Mouse (Mus musculus): ENCODE measurements at regions not wholly inside any gene's neighbourhood (a gene's known extent, or its start where the extent isn't known, plus 50 kb on each side); places are given as distances from the start of the nearest gene placed in this dataset.

- WGBS = 54% methylated on average over 19 of the region's 19 CpGs
These were observed 343.6 kb upstream of the Fam19a5 start for GRCm38 (mm10) chr15:87200282-87201048.

GRCm38 (mm10) chr15:87201055-87201454 is 343.0 kb upstream of the Fam19a5 start:
- no peak overlapping the region for H3K4me3 ChIP-seq
- H3K9me3 ChIP-seq = no peaks in the 10 kb centered on the region
- H3K4me1 ChIP-seq = peaks cover 6% of the 10 kb centered on the region; the same call in 1 of the 2 replicates
- ATAC-seq (replicated peaks) = no peak
- no peaks in the 10 kb centered on the region for H3K36me3 ChIP-seq (replicated peaks)
- H3K27me3 ChIP-seq (replicated peaks) = no peaks in the 10 kb centered on the region
- H3K27ac ChIP-seq = no peak overlapping the region
- WGBS = 41% methylated on average over 7 of the region's 7 CpGs
- no peak overlapping the region for H3K4me2 ChIP-seq
- H3K9ac ChIP-seq = no peak overlapping the region

More at GRCm38 (mm10) chr15:87200282-87201048, 343.6 kb upstream of the Fam19a5 start:
- no peaks in the 10 kb centered on the region for H3K27me3 ChIP-seq (replicated peaks)
- H3K9ac ChIP-seq = no peak overlapping the region
- no peak; the same call in 1 of the 2 replicates for ATAC-seq (replicated peaks)
- H3K4me2 ChIP-seq = no peak overlapping the region
- peaks cover 6% of the 10 kb centered on the region; the same call in 1 of the 2 replicates for H3K4me1 ChIP-seq
- H3K4me3 ChIP-seq = no peak overlapping the region
- H3K36me3 ChIP-seq (replicated peaks) = no peaks in the 10 kb centered on the region
- no peaks in the 10 kb centered on the region for H3K9me3 ChIP-seq
- no peak overlapping the region for H3K27ac ChIP-seq

- H3K9ac ChIP-seq = no peak overlapping the region
- no peaks in the 10 kb centered on the region for H3K9me3 ChIP-seq
- H3K27ac ChIP-seq = no peak overlapping the region
- H3K36me3 ChIP-seq (replicated peaks) = no peaks in the 10 kb centered on the region
- H3K27me3 ChIP-seq (replicated peaks) = no peaks in the 10 kb centered on the region
- ATAC-seq (replicated peaks) = no peak
- no peak overlapping the region for H3K4me3 ChIP-seq
- H3K4me2 ChIP-seq = no peak overlapping the region
- no peaks in the 10 kb centered on the region for H3K4me1 ChIP-seq
- 48% methylated on average over 3 of the region's 3 CpGs for WGBS
These were observed 314.1 kb upstream of the Fam19a5 start for GRCm38 (mm10) chr15:87229951-87230350.

GRCm38 (mm10) chr15:87236096-87236495 is 308.0 kb upstream of the Fam19a5 start:
- no peaks in the 10 kb centered on the region for H3K9me3 ChIP-seq
- no peak for ATAC-seq (replicated peaks)
- H3K4me1 ChIP-seq = no peaks in the 10 kb centered on the region
- no peak overlapping the region for H3K9ac ChIP-seq
- no peak overlapping the region for H3K27ac ChIP-seq
- H3K27me3 ChIP-seq (replicated peaks) = no peaks in the 10 kb centered on the region
- no peak overlapping the region for H3K4me2 ChIP-seq
- no peaks in the 10 kb centered on the region for H3K36me3 ChIP-seq (replicated peaks)
- WGBS = 30% methylated on average over 3 of the region's 3 CpGs
- no peak overlapping the region for H3K4me3 ChIP-seq

GRCm38 (mm10) chr15:87239057-87239456 is 305.0 kb upstream of the Fam19a5 start:
- H3K4me1 ChIP-seq = no peaks in the 10 kb centered on the region
- no peak overlapping the region for H3K4me2 ChIP-seq
- WGBS = 95% methylated on average over 11 of the region's 11 CpGs
- no peak for ATAC-seq (replicated peaks)
- H3K9ac ChIP-seq = no peak overlapping the region
- no peaks in the 10 kb centered on the region for H3K9me3 ChIP-seq
- H3K27me3 ChIP-seq (replicated peaks) = no peaks in the 10 kb centered on the region
- no peaks in the 10 kb centered on the region for H3K36me3 ChIP-seq (replicated peaks)
- no peak overlapping the region for H3K27ac ChIP-seq
- H3K4me3 ChIP-seq = no peak overlapping the region

- Histone ChIP-seq H3K4me3 (no peak overlapping the region), H3K4me2 (no peak overlapping the region), H3K36me3 (replicated peaks) (no peaks in the 10 kb centered on the region), H3K27ac (no peak overlapping the region), H3K9me3 (no peaks in the 10 kb centered on the region), H3K4me1 (no peaks in the 10 kb centered on the region; the same call in 1 of the 2 replicates), H3K27me3 (replicated peaks) (no peaks in the 10 kb centered on the region), H3K9ac (no peak overlapping the region)
- ATAC-seq (replicated peaks) = no peak
- 82% methylated on average over 6 of the region's 6 CpGs for WGBS
These were observed 282.6 kb upstream of the Fam19a5 start for GRCm38 (mm10) chr15:87261497-87261896.

- no peak overlapping the region for H3K9ac ChIP-seq
- H3K4me3 ChIP-seq = no peak overlapping the region
- ATAC-seq (replicated peaks) = no peak
- H3K27ac ChIP-seq = no peak overlapping the region
- H3K4me2 ChIP-seq = no peak overlapping the region
- H3K36me3 ChIP-seq (replicated peaks) = no peaks in the 10 kb centered on the region
- H3K9me3 ChIP-seq = no peaks in the 10 kb centered on the region
- no peaks in the 10 kb centered on the region; the same call in 1 of the 2 replicates for H3K27me3 ChIP-seq (replicated peaks)
- H3K4me1 ChIP-seq = no peaks in the 10 kb centered on the region
These were observed 279.2 kb upstream of the Fam19a5 start for GRCm38 (mm10) chr15:87264906-87265305.

- WGBS = 82% methylated on average over 7 of the region's 7 CpGs
- Histone ChIP-seq H3K4me2 (no peak overlapping the region), H3K9me3 (no peaks in the 10 kb centered on the region), H3K4me1 (no peaks in the 10 kb centered on the region), H3K36me3 (replicated peaks) (no peaks in the 10 kb centered on the region), H3K27ac (no peak overlapping the region), H3K4me3 (no peak overlapping the region), H3K27me3 (replicated peaks) (no peaks in the 10 kb centered on the region), H3K9ac (no peak overlapping the region)
- ATAC-seq (replicated peaks) = no peak
These were observed 253.0 kb upstream of the Fam19a5 start for GRCm38 (mm10) chr15:87290987-87291529.

- H3K4me3 ChIP-seq = no peak overlapping the region
- H3K9me3 ChIP-seq = no peaks in the 10 kb centered on the region
- no peak for ATAC-seq (replicated peaks)
- no peak overlapping the region for H3K4me2 ChIP-seq
- no peaks in the 10 kb centered on the region for H3K36me3 ChIP-seq (replicated peaks)
- H3K27me3 ChIP-seq (replicated peaks) = no peaks in the 10 kb centered on the region
- H3K27ac ChIP-seq = no peak overlapping the region
- no peaks in the 10 kb centered on the region for H3K4me1 ChIP-seq
- no peak overlapping the region for H3K9ac ChIP-seq
These were observed 224.2 kb upstream of the Fam19a5 start for GRCm38 (mm10) chr15:87319896-87320295.

GRCm38 (mm10) chr15:87321067-87321985 is 222.8 kb upstream of the Fam19a5 start:
- H3K4me3 ChIP-seq = no peak overlapping the region
- ATAC-seq (replicated peaks) = no peak
- H3K9me3 ChIP-seq = no peaks in the 10 kb centered on the region
- H3K36me3 ChIP-seq (replicated peaks) = no peaks in the 10 kb centered on the region
- no peaks in the 10 kb centered on the region for H3K27me3 ChIP-seq (replicated peaks)
- 75% methylated on average over 12 of the region's 12 CpGs for WGBS
- no peak overlapping the region for H3K4me2 ChIP-seq
- H3K27ac ChIP-seq = no peak overlapping the region
- H3K9ac ChIP-seq = no peak overlapping the region
- H3K4me1 ChIP-seq = no peaks in the 10 kb centered on the region

- H3K9ac ChIP-seq = no peak overlapping the region
- H3K9me3 ChIP-seq = no peaks in the 10 kb centered on the region
- no peak for ATAC-seq (replicated peaks)
- no peak overlapping the region for H3K27ac ChIP-seq
- H3K4me3 ChIP-seq = no peak overlapping the region
- H3K4me2 ChIP-seq = no peak overlapping the region
- H3K27me3 ChIP-seq (replicated peaks) = no peaks in the 10 kb centered on the region
- no peaks in the 10 kb centered on the region for H3K4me1 ChIP-seq
- WGBS = 86% methylated on average over 5 of the region's 5 CpGs
- no peaks in the 10 kb centered on the region for H3K36me3 ChIP-seq (replicated peaks)
These were observed 218.7 kb upstream of the Fam19a5 start for GRCm38 (mm10) chr15:87325389-87325788.

GRCm38 (mm10) chr15:87326281-87326680 is 217.8 kb upstream of the Fam19a5 start:
- Histone ChIP-seq H3K36me3 (replicated peaks) (no peaks in the 10 kb centered on the region), H3K4me1 (no peaks in the 10 kb centered on the region), H3K27me3 (replicated peaks) (no peaks in the 10 kb centered on the region), H3K4me2 (no peak overlapping the region), H3K9ac (no peak overlapping the region), H3K27ac (no peak overlapping the region), H3K4me3 (no peak overlapping the region), H3K9me3 (no peaks in the 10 kb centered on the region)
- ATAC-seq (replicated peaks) = no peak
- WGBS = 77% methylated on average over 6 of the region's 6 CpGs

All from midbrain, embryonic 15.5 days (tissue).